Mouse (Mus musculus): ENCODE results near the gene Apol11b. TPM values are rescaled to one million over a fixed set of nuclear protein-coding genes. Genes with fewer than 3 reads are reported as not detected.
A peak's percentile ranks its signal among the peaks of the same experiment; 100 is the strongest.
"Not testable (repeated sequence)": the region's sequence is repeated elsewhere in the genome, so short reads cannot be mapped to it uniquely, and the experiment has no call there.

Apol11b gene
- total RNA-seq (2021) = not detected

DNA sequence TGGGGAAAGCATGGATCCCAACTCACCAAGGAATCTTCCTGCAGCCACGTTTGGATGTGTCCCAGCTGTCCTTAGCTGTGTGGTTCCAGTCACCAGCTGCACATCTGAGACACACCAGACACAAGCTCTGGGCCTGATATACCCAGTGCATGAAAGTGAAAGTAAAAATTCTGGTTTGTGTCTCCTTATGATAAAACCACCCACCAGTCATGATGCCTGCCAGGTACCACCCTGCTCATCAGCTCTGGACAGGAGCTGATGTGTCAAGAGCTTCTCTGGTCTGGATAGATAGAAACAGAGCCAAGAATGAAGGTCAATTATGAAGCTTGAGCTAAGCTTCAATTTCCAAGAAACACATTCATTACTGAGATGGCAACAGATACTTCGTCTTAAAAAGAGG is at the start of gene Apol11b:
Gene Apol11b, minus strand, starts transcription at position 111 of the 400 bp plus-strand sequence.
- not testable (repeated sequence) for DNase-seq (ENCODE audit: extremely low spot score in 1 of 2, low spot score in 1 of 2)

- not testable (repeated sequence) for DNase-seq (ENCODE audit: extremely low spot score in 1 of 2, low spot score in 1 of 2)
Observed at GRCm38 (mm10) chr15:77691532-77692311, 48.6 kb upstream of the Apol11b start.

GRCm38 (mm10) chr15:77683944-77684343 is 40.9 kb upstream of the Apol11b start:
- DNase-seq (ENCODE audit: extremely low spot score in 1 of 2, low spot score in 1 of 2) = peak; percentile 18 to 65

GRCm38 (mm10) chr15:77674081-77674480 is 31.0 kb upstream of the Apol11b start:
- DNase-seq (ENCODE audit: extremely low spot score in 1 of 2, low spot score in 1 of 2) = not testable (repeated sequence)

GRCm38 (mm10) chr15:77661841-77662240 is 18.8 kb upstream of the Apol11b start:
- DNase-seq (ENCODE audit: extremely low spot score in 1 of 2, low spot score in 1 of 2) = not testable (repeated sequence)

- not testable (repeated sequence) for DNase-seq (ENCODE audit: extremely low spot score in 1 of 2, low spot score in 1 of 2)
Observed at GRCm38 (mm10) chr15:77659773-77660172, 16.7 kb upstream of the Apol11b start.

DNA sequence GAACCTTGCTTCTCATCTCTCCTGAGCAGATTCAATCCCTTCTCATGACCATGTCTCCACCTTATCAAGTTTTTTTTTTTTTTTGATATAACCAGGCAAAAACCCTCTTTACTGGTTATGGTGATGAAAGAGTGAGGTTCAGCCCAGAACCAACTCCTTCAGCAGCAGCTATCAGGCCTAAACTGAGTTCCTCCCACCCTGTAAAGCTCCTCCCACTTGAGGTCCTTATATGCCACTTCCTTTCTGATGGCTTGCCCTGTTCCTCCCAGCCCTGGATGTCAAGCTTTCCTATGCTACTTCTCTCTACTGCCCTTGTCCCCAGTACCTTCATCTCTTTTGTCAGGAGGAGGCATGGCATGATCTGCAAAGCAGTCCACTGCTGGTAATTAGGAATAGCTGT is 8.1 kb upstream of the Apol11b start:
- DNase-seq (ENCODE audit: extremely low spot score in 1 of 2, low spot score in 1 of 2) = not testable (repeated sequence)

GRCm38 (mm10) chr15:77629822-77630221 is 13.3 kb downstream of the Apol11b start:
- not testable (repeated sequence) for DNase-seq (ENCODE audit: extremely low spot score in 1 of 2, low spot score in 1 of 2)

DNA sequence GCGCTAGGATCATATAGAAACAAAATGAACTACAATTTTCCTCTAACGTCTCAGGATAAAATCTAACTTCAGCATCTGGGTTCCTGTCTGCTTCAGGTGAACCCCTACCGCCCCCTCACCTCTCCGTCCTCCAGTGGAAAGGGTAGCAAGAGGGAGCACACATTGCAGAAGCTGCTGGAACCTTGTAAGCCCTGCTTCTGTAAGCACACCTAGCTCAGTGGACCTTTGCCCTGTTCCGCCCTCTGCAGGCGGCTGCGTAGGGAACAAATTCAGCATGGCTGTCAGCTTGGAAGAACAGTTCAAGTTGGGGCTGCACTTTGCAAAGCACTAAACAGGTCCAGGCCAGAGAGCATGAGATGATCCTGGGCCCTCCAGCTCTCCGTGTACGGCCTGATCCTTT is 14.4 kb downstream of the Apol11b start:
- DNase-seq (ENCODE audit: extremely low spot score in 1 of 2, low spot score in 1 of 2) = not testable (repeated sequence)

- not testable (repeated sequence) for DNase-seq (ENCODE audit: extremely low spot score in 1 of 2, low spot score in 1 of 2)
Observed at GRCm38 (mm10) chr15:77626471-77626870, 16.6 kb downstream of the Apol11b start.

- DNase-seq (ENCODE audit: extremely low spot score in 1 of 2, low spot score in 1 of 2) = no peak
Observed at GRCm38 (mm10) chr15:77624710-77625109, 18.4 kb downstream of the Apol11b start.

GRCm38 (mm10) chr15:77606069-77606468 is 37.0 kb downstream of the Apol11b start:
- no peak for DNase-seq (ENCODE audit: extremely low spot score in 1 of 2, low spot score in 1 of 2)

DNA sequence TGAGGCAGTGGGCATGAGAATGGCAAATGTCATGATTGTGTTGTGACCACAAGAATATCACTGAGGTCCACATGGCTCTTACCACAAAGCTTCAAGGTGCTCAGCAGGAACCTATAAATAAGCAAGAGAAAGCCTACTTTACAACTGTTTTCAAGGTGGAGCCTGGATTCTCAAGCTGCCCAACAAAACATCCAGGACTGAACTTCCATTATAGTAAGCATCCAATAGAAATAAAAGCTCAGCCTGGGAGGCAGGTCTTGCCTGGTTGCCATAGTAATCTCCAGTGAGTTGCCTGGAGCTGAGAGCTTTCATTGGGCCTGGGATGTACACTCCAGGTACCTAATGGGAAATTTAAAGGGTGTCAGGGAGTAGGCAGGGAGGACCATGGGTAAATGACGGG is 44.1 kb downstream of the Apol11b start, which contains the start of gene Gm36245:
Gene Gm36245, plus strand, starts transcription at position 301 of the 400 bp plus-strand sequence.
- DNase-seq (ENCODE audit: extremely low spot score in 1 of 2, low spot score in 1 of 2) = no peak

GRCm38 (mm10) chr15:77598429-77598828 is 44.7 kb downstream of the Apol11b start:
- no peak for DNase-seq (ENCODE audit: extremely low spot score in 1 of 2, low spot score in 1 of 2)

DNA sequence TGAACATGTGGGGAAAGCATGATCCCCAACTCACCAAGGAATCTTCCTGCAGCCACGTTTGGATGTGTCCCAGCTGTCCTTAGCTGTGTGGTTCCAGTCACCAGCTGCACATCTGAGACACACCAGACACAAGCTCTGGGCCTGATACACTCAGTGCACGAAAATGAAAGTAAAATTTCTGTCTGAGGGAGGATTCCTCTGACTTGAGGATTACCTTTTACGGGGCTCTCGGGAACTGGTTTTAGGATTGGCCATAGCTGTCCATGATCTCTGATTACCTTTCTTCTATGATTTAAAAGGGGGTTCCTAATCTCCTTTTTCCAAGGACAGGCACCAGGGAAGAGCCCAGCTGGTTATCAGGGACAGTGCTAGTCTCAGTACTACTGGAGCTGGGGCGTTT is 47.1 kb downstream of the Apol11b start, which contains the start of gene Apol10b:
Gene Apol10b, minus strand, starts transcription at position 165 of the 400 bp plus-strand sequence.
- no peak for DNase-seq (ENCODE audit: extremely low spot score in 1 of 2, low spot score in 1 of 2)

GRCm38 (mm10) chr15:77593557-77593956 is 49.5 kb downstream of the Apol11b start:
- DNase-seq (ENCODE audit: extremely low spot score in 1 of 2, low spot score in 1 of 2) = no peak

DNA sequence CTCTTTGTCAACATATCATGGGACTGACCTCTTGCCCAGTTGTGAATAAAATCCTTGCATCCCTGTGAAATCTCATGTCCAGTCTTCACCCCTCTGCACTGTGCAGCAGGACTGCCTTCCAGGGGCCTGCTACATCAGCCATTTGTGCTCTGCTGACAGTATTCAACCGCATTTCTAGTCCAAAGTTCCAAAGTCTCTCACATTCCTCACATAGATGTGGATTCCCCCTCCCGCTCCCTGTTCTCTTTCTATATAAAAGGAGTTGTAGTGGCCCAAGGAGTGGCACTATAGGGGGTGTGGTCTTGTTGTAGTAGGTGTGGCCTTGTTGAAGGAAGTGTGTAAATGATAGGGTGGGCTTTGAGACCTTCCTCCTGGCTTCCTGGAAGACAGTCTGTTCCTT is 52.2 kb downstream of the Apol11b start:
- DNase-seq (ENCODE audit: extremely low spot score in 1 of 2, low spot score in 1 of 2) = no peak

GRCm38 (mm10) chr15:77588981-77589380 is 54.1 kb downstream of the Apol11b start:
- DNase-seq (ENCODE audit: extremely low spot score in 1 of 2, low spot score in 1 of 2) = no peak

DNA sequence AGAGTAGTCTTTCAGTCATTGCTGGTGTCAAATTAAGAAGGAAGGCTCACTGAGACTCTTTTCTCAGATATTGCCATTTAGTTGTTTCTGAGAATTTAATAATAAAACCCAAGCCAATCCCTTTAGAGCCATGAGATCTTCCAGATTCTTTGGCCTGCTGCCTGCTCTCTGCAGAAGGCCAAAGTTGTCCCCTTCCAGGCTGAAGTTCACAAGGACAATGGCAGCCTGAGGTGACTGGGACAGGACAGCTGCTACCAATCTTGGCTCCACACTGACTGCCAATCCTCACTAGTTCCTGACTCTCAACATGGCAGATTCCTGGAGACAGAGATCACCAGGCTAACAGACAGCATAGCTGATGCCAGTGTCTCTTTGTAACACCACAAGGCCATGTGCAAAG is 56.1 kb downstream of the Apol11b start:
- DNase-seq (ENCODE audit: extremely low spot score in 1 of 2, low spot score in 1 of 2) = no peak

All from layer of hippocampus, postnatal 25 days (tissue).